Mouse (Mus musculus) erythroid progenitor cell, adult 5-6 weeks (primary cell): ENCODE measurements around the gene Acsl4. TPM values are rescaled to one million over a fixed set of nuclear protein-coding genes. Genes with fewer than 3 reads are reported as not detected.

Experiments used
- ATAC-seq: replicated peaks from 2 replicates; pipeline ENCODE4 v1.8.0; 2016; ENCODE audit warnings: moderate number of reproducible peaks, mild to moderate bottlenecking, moderate TSS enrichment, inconsistent platforms; ENCODE audit not compliant: poor library complexity, low FRiP score, severe bottlenecking
- total RNA-seq, 2 experiments: library from RNA; stranded (forward) in 1 of 2; stranded (reverse) in 1 of 2; fragments of 150-400 nt in 1 of 2; fragments of 186-747, 209-891 nt in 1 of 2; gene quantifications; 2 replicates each; pipeline versions ENCODE4 v1.2.3 to v1.2.4; 2015 to 2017; ENCODE audit warnings: low replicate concordance in 2 of 2

Gene Acsl4
- total RNA-seq, 2 experiments from 2014 or later, result 22.7 to 33.5 TPM

GRCm38 (mm10) chrX:142369935-142370334 lies 20.4 kb downstream of the Acsl4 start:
- ATAC-seq, result no peak

- ATAC-seq, result peak; percentile 57; the same call in 1 of the 2 replicates
Measured at GRCm38 (mm10) chrX:142363882-142364281, 26.5 kb downstream of the Acsl4 start.

GRCm38 (mm10) chrX:142359031-142359430 lies 31.3 kb downstream of the Acsl4 start:
- ATAC-seq, result peak; percentile 92

GRCm38 (mm10) chrX:142358427-142358826 lies 31.9 kb downstream of the Acsl4 start:
- ATAC-seq, result peak; percentile 81

- ATAC-seq, result no peak
Measured at GRCm38 (mm10) chrX:142336207-142336606, 54.1 kb downstream of the Acsl4 start.

GRCm38 (mm10) chrX:142335502-142335901 lies 54.8 kb downstream of the Acsl4 start:
- ATAC-seq, result no peak

GRCm38 (mm10) chrX:142325760-142326159 lies 64.6 kb downstream of the Acsl4 start:
- no peak for ATAC-seq

GRCm38 (mm10) chrX:142316106-142316505 lies 74.2 kb downstream of the Acsl4 start:
- ATAC-seq, result no peak

- no peak for ATAC-seq
Measured at GRCm38 (mm10) chrX:142315270-142315669, 75.1 kb downstream of the Acsl4 start.

- no peak for ATAC-seq
Measured at GRCm38 (mm10) chrX:142314307-142315024, 75.9 kb downstream of the Acsl4 start.

GRCm38 (mm10) chrX:142310431-142310830 lies 79.9 kb downstream of the Acsl4 start:
- ATAC-seq, result no peak

GRCm38 (mm10) chrX:142305869-142306581 lies 84.3 kb downstream of the Acsl4 start, which contains the start of gene Kcne1l:
Gene Kcne1l, minus strand, starts transcription at chrX:142306294.
- ATAC-seq, result no peak

GRCm38 (mm10) chrX:142305010-142305868 lies 85.1 kb downstream of the Acsl4 start:
- no peak for ATAC-seq

GRCm38 (mm10) chrX:142304592-142304991 lies 85.7 kb downstream of the Acsl4 start:
- no peak for ATAC-seq

GRCm38 (mm10) chrX:142303456-142303855 lies 86.9 kb downstream of the Acsl4 start:
- no peak for ATAC-seq

- no peak for ATAC-seq
Measured at GRCm38 (mm10) chrX:142285905-142286304, 104.4 kb downstream of the Acsl4 start.

GRCm38 (mm10) chrX:142276573-142276972 lies 113.8 kb downstream of the Acsl4 start:
- ATAC-seq, result no peak

- ATAC-seq, result no peak
Measured at GRCm38 (mm10) chrX:142276031-142276430, 114.3 kb downstream of the Acsl4 start.
